Mouse (Mus musculus) ovary, adult 2 months (tissue): ENCODE data around the gene Morc3. TPM values are rescaled to one million over a fixed set of nuclear protein-coding genes. Genes with fewer than 3 reads are reported as not detected.

Experiments used
- polyA plus RNA-seq: library from polyadenylated mRNA; depleted of rRNA; stranded (reverse); fragments of >200 nt; gene quantifications from 2 replicates; pipeline ENCODE4 v1.2.3, GENCODE M21; 2012; rRNA removed

Morc3 gene
- polyA plus RNA-seq, result 6.0 and 6.2 TPM in 2 replicates

DNA sequence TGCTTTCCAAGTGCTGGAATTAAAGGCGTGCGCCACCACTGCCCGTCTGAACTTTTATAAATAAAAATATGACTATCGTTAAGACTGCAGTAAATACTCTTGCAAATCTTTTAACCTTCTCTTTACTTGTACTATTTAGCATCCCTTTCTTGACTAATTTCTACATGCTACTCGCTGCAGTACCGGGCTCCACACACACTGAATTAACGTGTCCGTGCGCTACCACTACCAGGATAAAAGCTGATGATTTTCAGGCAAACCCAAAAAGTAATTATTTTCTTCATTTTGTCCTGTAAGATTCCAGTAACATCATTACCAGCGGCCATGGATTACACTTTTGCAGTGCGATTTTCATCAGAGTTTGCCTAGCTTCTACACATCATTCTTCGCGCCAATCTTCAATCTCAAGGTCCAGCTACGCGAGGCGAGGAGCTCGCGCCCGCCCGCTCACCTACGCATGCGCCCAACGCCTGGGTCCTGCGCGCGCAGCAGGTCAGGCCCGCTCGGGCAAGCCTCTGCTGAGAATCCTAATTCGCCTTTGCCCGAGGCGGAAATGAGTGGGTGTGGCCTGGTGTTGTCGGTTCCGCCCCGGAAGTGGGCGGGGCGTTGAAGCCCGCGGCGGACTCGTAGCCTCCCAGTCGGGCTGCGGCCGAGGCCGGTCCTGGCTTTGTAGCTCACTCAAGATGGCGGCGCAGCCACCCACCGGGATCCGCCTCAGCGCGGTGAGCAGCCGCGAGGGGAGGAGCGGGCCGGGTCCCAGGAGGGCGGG is at the start of gene Morc3:
Gene Morc3, plus strand, starts transcription at position 495 of the 769 bp plus-strand sequence.

DNA sequence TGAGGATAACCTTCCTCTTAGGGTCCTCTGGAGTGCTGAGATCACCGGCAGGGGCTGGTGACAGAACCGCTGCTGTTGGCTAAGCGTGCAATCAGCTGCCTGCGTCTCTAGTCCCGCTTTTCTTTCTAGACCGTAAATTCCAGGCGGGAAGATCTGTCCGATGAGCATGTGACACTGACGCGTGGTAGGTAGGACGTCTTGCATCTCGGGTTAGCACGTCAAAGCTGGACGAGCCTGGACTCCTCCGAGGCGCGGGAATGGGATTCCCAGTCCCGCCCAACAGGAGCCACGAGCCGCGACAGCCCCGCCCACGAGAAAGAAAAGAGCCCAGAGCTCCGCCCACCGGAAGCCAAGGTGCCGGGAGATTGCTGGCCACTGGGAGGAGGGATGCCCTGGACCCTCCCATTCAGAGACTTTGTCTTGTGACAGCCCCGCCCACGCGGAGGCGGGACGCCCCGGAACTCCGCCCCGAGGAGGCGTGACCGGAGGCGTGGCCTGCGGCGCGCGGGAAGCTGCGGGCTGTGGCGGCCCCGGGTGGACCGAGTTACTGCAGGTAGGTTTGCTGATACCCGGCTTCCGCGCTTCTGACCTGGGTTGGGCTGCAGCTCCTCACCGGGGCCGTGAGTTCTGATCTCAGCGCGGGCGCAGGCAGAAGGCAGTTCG is 51.6 kb downstream of the Morc3 start, which contains the start of gene Chaf1b:
Gene Chaf1b, plus strand, starts transcription at position 479 of the 663 bp plus-strand sequence.

Other genes with a start within 250 kb of the Morc3 start
- gene Setd4, start 228.1 kb upstream of the Morc3 start, polyA plus RNA-seq, result 12.1 and 12.8 TPM in 2 replicates
- 117 and 120 TPM in 2 replicates for gene Cbr1, start 226.3 kb upstream of the Morc3 start, polyA plus RNA-seq
- not detected in 2 replicates for gene Gm5678, start 204.0 kb upstream of the Morc3 start, polyA plus RNA-seq
- gene Cbr3, start 148.9 kb upstream of the Morc3 start, polyA plus RNA-seq, result 27.0 and 38.5 TPM in 2 replicates
- gene Dop1b, start 120.2 kb upstream of the Morc3 start, polyA plus RNA-seq, result 44.6 and 55.6 TPM in 2 replicates
- 4.7 and 8.5 TPM in 2 replicates for gene Chaf1b, start 51.8 kb downstream of the Morc3 start, polyA plus RNA-seq
- 0.23 TPM in 1 of 2 replicates, not detected in the other for gene Cldn14, start 176.7 kb downstream of the Morc3 start, polyA plus RNA-seq